Mouse (Mus musculus) c-Kit-positive CD71-positive TER-119-positive erythroid progenitor cells, embryonic 14.5 days (primary cell): ENCODE results near the gene Gprin3.
"Not testable (repeated sequence)": the region's sequence is repeated elsewhere in the genome, so short reads cannot be mapped to it uniquely, and the experiment has no call there.

Experiments
- DNase-seq: peaks from one replicate; pipeline ENCODE4 v3.0.0-alpha.2; 2013; ENCODE audit warnings: low spot score

Gprin3 gene

DNA sequence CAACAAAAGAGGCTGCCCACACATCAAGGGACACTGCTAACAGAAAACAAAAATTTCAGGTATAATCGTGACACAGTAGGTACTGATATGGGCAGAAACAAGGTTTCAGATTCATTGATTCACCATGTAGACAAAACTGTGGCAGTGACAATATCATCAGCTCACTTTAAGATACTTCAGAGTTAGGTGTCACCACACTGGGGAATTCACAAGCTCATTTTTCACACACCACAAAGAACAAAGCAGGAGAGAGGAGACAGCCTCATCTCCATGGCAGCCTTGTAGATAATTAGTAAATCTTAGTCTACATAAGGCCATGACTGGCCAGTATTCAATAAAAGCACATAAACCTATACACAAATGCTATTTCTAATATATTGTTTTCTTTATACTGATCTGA lies 77.4 kb downstream of the Gprin3 start:
- no peak for DNase-seq

DNA sequence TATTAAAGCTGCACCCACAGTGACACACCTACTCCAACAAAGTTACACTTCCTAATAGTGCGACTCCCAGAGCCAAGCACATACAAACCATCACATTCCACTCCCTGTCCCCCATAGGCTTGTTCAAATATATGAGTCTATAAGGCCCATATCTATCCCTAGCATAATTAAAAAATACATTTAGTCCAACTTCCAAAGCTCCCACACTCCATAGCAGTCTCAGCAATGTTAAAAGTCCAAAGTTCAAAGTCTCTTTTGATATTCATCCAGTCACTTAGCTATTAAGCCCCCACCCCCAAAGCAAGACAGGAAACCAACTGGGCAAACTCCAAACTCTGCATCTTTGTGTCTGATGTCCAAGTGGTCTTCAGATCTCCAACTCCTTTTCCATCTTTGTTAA lies 84.9 kb downstream of the Gprin3 start:
- DNase-seq = no peak

DNA sequence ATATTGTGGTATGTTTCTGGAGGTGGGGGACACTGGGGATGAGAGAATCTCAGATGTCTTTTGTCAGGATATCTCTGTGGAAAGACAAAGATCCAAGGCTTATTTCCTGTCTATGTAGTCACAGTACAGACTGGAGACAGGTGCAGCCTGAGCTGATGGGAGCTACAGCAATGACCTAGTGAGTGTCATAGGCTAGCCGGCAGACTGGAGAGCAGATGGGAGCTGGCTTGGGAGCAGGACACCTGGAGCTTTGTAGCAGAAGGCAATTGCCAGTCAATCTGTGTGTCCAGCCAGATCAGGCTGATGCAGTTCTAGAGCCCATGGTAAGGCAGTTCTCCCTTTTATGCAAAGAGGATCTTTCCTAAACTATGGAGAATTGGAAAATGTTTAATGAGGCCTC lies 97.8 kb downstream of the Gprin3 start:
- DNase-seq = no peak

DNA sequence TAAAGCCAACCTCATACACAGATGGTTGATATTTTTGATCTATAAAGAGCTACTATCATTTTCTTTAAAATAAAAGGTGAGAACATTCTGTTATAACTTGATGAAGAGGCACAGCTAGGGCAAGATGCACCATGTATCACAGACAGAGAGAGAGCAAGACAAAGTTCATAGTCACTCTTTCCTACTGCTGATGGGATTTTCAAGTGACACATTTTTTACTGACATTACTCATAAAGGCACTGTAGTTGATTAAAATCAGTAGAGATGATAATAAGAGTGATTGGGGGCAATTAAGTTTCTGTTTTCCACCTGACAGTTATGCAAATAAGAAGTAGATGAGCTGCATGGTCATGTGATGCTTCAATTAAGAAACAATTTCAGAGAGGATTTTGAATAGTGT lies 110.2 kb downstream of the Gprin3 start:
- DNase-seq = no peak

DNA sequence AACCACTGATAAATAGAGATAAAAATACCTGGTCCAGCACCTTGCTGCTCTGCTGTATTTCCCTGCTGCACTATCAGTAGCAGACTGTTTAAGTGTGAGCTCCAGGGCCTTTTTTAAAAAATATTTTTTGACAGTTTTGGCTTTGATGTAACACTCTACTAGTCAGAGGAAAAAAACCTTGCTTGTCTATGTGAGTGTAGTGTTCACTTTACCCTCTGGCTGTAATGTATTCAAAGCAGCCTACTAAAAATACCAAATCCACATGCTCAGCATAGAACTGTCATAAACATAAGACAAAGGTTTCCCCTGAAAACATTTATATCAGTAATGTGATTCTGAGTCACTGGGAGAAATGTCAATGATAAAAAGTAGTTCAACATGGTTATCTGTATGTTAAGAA lies 111.0 kb downstream of the Gprin3 start:
- no peak for DNase-seq

DNA sequence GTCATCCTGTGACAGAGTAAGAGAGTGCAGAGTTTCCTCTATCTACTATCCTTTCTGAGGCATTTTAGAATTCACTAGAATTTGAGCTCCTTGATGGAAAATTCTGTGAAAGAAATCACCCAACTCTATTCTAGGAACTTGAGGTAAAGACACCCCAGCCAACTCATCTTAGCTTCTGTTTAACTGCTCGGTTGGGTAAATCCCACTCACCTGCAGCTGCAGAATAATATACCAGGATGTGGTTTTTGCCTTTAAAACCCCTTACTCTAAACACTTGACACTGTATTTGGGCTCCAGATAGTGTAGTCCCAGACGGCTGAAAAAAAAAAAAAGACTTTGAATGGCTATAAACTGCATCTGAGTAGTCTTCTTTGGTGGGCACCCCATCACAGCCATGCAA lies 112.9 kb downstream of the Gprin3 start:
- DNase-seq = no peak

DNA sequence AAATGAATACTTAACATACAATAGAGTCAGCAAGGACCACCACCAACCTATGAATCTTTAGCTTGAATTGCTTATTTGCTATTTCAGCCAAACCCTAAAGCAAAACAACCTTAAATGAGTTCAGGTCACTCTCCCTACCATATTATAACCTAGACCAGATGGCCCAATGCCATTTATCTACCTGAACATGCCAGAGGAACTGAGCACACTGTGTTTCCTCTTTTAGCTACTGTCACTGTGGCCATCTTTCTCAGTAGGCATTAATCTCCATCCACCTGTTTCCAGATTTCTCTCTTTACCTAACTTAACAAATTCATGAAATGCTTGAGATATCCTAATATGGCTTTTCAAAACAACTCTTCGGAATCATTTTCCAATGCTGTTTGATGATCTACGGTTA lies 114.9 kb downstream of the Gprin3 start:
- DNase-seq = no peak

DNA sequence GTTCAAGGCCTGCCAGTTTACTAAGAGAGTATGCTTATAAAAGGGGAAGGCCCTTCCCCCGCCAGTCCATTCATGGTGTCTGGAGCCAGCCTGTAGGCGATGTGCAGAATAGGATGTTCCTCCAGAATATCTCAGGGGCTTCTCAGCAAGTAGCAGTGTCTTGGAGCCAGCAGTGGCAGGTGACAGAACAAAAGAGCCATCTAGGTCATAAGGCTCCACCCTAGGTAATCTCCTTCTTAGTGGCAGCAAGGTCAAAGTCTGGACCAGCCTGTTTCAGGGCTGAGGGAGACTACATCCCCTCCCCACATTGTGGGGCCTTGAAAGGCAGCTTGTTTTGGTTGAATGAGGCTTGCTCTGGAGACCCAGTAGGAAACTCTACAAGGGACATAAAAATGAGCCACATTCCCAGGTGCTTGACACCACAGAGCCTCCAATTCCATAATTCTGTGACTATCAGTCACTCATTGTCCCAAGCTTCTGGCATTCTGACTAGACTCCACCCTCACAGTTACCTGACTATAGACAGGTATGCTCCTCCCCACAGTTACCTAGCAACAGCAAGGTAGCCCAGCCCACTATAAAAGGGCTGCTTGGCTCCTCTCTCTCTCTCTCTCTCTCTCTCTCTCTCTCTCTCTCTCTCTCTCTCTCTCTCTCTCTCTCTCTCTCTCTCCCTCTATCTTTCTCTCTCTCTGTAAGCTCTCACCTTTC lies 121.7 kb downstream of the Gprin3 start:
- DNase-seq = not testable (repeated sequence)

DNA sequence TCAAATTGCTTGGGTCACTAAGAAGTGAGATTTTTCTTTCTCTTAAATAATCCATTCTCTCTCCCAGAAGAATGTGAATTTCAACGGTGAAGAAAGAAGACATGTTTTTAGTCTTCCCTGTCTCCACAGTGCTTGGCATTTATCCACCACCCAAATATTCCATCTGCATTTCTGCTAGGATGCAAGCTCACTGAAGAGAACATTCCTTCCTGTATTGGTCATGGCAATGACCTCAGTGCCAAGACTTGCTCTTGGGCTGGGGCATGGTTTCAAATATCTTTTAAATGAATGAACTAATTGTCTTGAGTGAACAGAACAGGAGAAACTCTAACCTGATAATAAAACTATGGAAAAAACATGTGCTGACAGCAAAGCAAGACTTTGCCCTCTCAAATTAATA lies 123.1 kb downstream of the Gprin3 start:
- no peak for DNase-seq
